Comparison of ENCODE assay signal across 11 mouse cellular contexts in genomic region chr9:51961190-51961909, GRCm38 (mm10). TPM values are rescaled to one million over a fixed set of nuclear protein-coding genes. Genes with fewer than 3 reads are reported as not detected.
A peak's percentile ranks its signal among the peaks of the same experiment; 100 is the strongest.
DNase-seq lines count a peak whose midpoint lies in the region; ATAC-seq lines count a peak whose summit lies in the region.
"Had no signal": no experiment of that assay in that cellular context is flagged by ENCODE, and none has a peak within 500 bp of the region (broad histone marks: within the 10 kb centered on the region; RNA-seq: fewer than 3 reads in every experiment).

No protein-coding gene starts in this region.

- H3K4me3 ChIP-seq in hindbrain, embryonic 13.5 days = no peak overlapping the region
- H3K4me3 ChIP-seq in hindbrain, embryonic 10.5 days = no peak overlapping the region
- H3K4me3 ChIP-seq in limb, embryonic 13.5 days = peak overlapping the region; percentile 88; the same call in 1 of the 2 replicates

- peaks cover 3% of the 10 kb centered on the region for H3K36me3 ChIP-seq in hindbrain, embryonic 13.5 days
- H3K36me3 ChIP-seq in hindbrain, embryonic 10.5 days = 0 out of 2 replicates have a peak, but pooled peaks cover 2% of the 10 kb centered on the region
- H3K36me3 ChIP-seq in limb, embryonic 13.5 days = peaks cover 5% of the 10 kb centered on the region
- H3K36me3 ChIP-seq: liver, embryonic 13.5 days; stomach, embryonic 15.5 days had no signal

- H3K4me1 ChIP-seq in hindbrain, embryonic 13.5 days (replicated peaks) = peaks cover 21% of the 10 kb centered on the region
- peaks cover 19% of the 10 kb centered on the region for H3K4me1 ChIP-seq in hindbrain, embryonic 10.5 days (replicated peaks)
- H3K4me1 ChIP-seq in limb, embryonic 13.5 days = peaks cover 27% of the 10 kb centered on the region
- H3K4me1 ChIP-seq: stomach, embryonic 15.5 days had no signal

- WGBS in hindbrain, embryonic 13.5 days = 56% methylated on average over 6 of the region's 6 CpGs
- WGBS in hindbrain, embryonic 10.5 days = 66% methylated on average over 6 of the region's 6 CpGs
- 45% methylated on average over 6 of the region's 6 CpGs for WGBS in limb, embryonic 13.5 days

- ATAC-seq in hindbrain, embryonic 13.5 days (ENCODE audit: low FRiP score) = no peak
- no peak for ATAC-seq in limb, embryonic 13.5 days (ENCODE audit: low FRiP score, low read depth)

- H3K27me3 ChIP-seq in hindbrain, embryonic 13.5 days = 0 out of 2 replicates have a peak, but pooled peaks cover 8% of the 10 kb centered on the region
- H3K27me3 ChIP-seq in hindbrain, embryonic 10.5 days (ENCODE audit: insufficient read depth, poor library complexity, severe bottlenecking) = peaks cover 21% of the 10 kb centered on the region
- H3K27me3 ChIP-seq in limb, embryonic 13.5 days = no peaks in the 10 kb centered on the region
- H3K27me3 ChIP-seq: liver, embryonic 13.5 days; stomach, embryonic 15.5 days had no signal

- H3K27ac ChIP-seq in hindbrain, embryonic 13.5 days = no peak overlapping the region
- H3K27ac ChIP-seq in hindbrain, embryonic 10.5 days = no peak overlapping the region
- H3K27ac ChIP-seq in limb, embryonic 13.5 days = no peak overlapping the region
- H3K27ac ChIP-seq: liver, embryonic 13.5 days; stomach, embryonic 15.5 days had no signal

- H3K4me2 ChIP-seq in hindbrain, embryonic 13.5 days = peak overlapping the region; percentile 57; the same call in 1 of the 2 replicates
- peak overlapping the region; percentile 73 for H3K4me2 ChIP-seq in limb, embryonic 13.5 days (replicated peaks)

- DNase-seq in hindbrain, embryonic 10.5 days (ENCODE audit: low spot score) = no peak
- DNase-seq in thymus, postnatal 0 days (ENCODE audit: low spot score) = peak; percentile 73
- DNase-seq in thymus, adult 18-20 months = no peak
- no peak for DNase-seq in frontal cortex, adult 2 months (ENCODE audit: extremely low spot score in 1 of 2, low spot score in 1 of 2)
- DNase-seq in layer of hippocampus, adult 9-10 months (ENCODE audit: low spot score) = no peak
- DNase-seq: cerebellum, adult 2 months; kidney, postnatal 25 days; liver, embryonic 13.5 days had no signal

- no peak overlapping the region; the same call in 1 of the 2 replicates for H3K9ac ChIP-seq in hindbrain, embryonic 13.5 days
- H3K9ac ChIP-seq in limb, embryonic 13.5 days = no peak overlapping the region
- H3K9ac ChIP-seq: liver, embryonic 13.5 days; stomach, embryonic 15.5 days had no signal

- no peaks in the 10 kb centered on the region for H3K9me3 ChIP-seq in hindbrain, embryonic 13.5 days
- 0 out of 2 replicates have a peak, but pooled peaks cover under 1% of the 10 kb centered on the region for H3K9me3 ChIP-seq in hindbrain, embryonic 10.5 days
- no peaks in the 10 kb centered on the region for H3K9me3 ChIP-seq in limb, embryonic 13.5 days
- H3K9me3 ChIP-seq: liver, embryonic 13.5 days; stomach, embryonic 15.5 days had no signal

RNA-seq across cellular contexts. Expression of gene Fdx1, which starts 2.0 kb away (rescaled TPM):
- 40.1 and 45.7 TPM in 2 replicates for polyA plus RNA-seq in hindbrain, embryonic 13.5 days (2015; fragmentation: Nextera tagmentation; extraction: Ambion mirVana)
- 46.3 and 47.6 TPM in 2 replicates for polyA plus RNA-seq in hindbrain, embryonic 10.5 days (2016; fragmentation: Nextera tagmentation; extraction: Ambion mirVana)
- polyA plus RNA-seq in thymus, postnatal 0 days (2015; fragmentation: Nextera tagmentation; extraction: Ambion mirVana) = 90.2 and 95.5 TPM in 2 replicates
- polyA plus RNA-seq in limb, embryonic 13.5 days (2015; fragmentation: Nextera tagmentation; extraction: Ambion mirVana) = 63.6 and 64.3 TPM in 2 replicates
- polyA plus RNA-seq in frontal cortex, adult 2 months (2012; rRNA removed) = 25.4 and 26.0 TPM in 2 replicates
